Mouse (Mus musculus) 3134 (cell line): ENCODE measurements around the gene Macrod2.

ENCODE experiments used
- DNase-seq: peaks from one replicate; pipeline ENCODE4 v3.0.0-alpha.2; 2011; ENCODE audit warnings: low spot score; ENCODE audit not compliant: insufficient read length; ENCODE audit errors: extremely low read depth

Macrod2 gene

DNA sequence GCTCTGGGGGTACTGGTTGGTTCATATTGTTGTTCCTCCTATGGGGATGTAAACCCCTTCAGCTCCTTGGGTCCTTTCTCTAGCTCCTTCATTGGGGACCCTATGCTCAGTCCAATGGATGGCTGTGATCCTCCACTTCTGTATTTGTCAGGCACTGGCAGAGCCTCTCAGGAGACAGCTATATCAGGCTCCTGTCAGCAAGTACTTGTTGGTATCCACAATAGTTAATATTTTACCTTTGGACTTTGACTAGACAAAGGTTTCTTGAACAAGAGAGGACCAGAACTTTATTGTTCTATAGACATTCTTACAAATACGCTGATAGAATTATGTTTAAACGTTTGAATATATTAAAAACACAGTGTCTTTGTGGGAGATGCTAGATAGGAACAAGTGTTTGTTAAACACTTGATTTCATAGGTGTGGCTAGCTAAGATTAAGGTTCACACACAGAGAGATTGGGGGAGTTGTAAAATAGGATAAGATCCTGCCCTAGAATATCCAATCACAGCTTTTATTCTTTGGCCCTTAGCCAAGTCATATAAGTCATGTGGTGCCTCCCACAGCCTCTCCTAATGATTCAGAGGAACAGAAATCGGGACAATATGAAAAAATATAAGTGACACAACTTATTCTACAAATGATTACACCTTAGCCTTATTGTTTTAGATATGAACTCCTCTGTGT lies 501.4 kb downstream of the Macrod2 start:
- DNase-seq: no peak

GRCm38 (mm10) chr2:140898408-140898985 lies 503.4 kb downstream of the Macrod2 start:
- DNase-seq: no peak

DNA sequence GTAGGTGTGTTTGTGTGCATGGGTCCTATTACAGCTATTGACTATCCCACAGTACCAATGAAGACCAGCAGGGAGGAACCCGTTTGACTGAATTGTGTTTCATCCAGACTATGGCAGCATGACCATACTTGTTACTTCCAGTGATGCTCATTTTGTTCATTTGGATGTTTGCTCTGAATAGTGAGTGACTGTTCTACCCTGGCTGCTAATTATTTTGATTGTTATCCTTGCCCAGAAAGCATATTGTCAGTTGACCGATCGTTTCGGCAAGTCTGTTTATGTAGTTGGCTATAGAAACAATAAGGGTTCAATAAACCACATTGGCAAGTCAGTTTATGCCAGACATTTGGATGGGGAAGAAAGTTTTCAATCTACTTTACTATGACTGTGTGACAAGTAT lies 510.2 kb downstream of the Macrod2 start:
- no peak for DNase-seq

- no peak for DNase-seq
These were observed 511.0 kb downstream of the Macrod2 start for GRCm38 (mm10) chr2:140906123-140906522.

DNA sequence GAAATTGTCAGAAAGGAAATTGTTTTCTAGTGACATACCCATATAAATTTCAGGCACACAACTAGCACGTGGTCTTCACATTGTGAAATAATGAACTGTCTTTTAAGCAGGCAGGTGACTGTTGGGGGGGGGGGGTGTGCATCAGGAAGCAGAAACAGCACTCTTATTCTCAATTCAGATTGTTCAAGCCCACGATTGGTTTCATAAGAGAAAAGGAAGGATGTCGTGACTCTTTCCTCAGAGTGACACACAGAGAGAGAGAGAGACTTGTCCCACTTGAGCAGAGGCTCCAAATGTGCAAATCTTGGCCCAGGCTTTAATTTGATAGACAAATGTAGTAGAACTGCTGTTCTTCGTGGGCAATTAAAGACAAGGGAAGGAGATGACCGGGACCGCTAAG lies 516.4 kb downstream of the Macrod2 start:
- DNase-seq: no peak

GRCm38 (mm10) chr2:140912179-140912578 lies 517.1 kb downstream of the Macrod2 start:
- DNase-seq: no peak

GRCm38 (mm10) chr2:140912931-140913330 lies 517.8 kb downstream of the Macrod2 start:
- DNase-seq: no peak

GRCm38 (mm10) chr2:140913679-140914412 lies 518.7 kb downstream of the Macrod2 start:
- DNase-seq: no peak

- no peak for DNase-seq
These were observed 531.8 kb downstream of the Macrod2 start for GRCm38 (mm10) chr2:140926922-140927321.

- no peak for DNase-seq
These were observed 539.4 kb downstream of the Macrod2 start for GRCm38 (mm10) chr2:140934483-140934882.

GRCm38 (mm10) chr2:140949461-140949860 lies 554.4 kb downstream of the Macrod2 start:
- no peak for DNase-seq

DNA sequence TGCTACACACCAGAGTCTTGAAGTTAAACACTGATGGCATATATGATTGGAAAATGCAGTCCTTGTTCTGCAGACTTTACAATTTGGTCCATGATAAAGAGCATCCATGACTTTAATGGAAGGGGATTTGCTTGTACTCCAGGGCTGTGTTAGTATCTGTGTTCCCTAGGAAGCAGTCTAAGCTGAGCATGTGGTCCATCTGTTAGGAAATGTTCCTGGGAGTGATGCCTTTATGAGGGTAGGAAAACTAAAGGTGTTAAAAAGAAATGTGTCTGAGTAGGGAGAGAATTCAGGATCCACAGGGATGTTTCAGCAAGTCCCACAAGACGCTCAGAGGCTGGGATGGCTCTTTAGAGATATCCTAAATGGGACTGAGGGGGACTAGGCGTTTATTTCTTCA lies 564.1 kb downstream of the Macrod2 start:
- DNase-seq: no peak

DNA sequence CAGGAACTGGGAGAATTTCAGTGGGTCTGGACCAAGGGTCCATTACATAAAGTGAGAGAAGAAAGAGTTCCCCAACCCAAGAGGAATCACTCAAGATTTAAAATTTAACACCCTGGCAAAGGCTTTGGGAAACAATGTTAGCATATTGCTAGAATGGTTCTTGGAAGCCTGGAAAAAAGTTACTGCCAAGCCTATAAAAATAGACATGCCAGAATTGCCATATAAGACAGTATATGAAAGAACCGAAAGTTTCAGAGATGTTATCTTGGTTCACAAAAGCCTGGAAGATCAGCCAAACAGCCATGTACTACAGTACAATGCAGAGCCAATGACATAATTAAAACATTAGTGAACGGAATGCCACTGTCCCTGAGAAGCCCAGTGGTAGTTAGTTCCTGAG lies 575.1 kb downstream of the Macrod2 start:
- no peak for DNase-seq

GRCm38 (mm10) chr2:140971845-140972244 lies 576.7 kb downstream of the Macrod2 start:
- DNase-seq: no peak

- DNase-seq: no peak
These were observed 590.7 kb downstream of the Macrod2 start for GRCm38 (mm10) chr2:140985670-140986372.

DNA sequence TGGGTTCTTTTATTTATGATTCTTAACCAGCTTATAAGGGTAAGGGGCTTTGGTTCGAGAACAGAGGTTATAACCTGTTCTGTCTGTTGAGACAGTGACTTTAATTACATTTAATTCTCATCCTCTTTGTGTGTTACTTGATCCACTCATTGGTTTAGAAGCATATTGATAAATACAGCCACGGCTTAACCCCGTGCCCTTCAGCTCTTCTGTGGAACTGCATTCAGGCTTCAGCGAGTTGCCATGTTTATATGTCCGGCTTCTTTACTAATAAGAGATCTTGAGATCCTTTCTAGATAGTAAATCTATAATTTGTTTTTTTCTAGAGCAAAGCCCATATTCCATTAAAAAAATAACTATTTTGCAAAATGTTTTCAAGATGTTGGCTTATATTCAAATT lies 608.7 kb downstream of the Macrod2 start:
- no peak for DNase-seq

GRCm38 (mm10) chr2:141004326-141004725 lies 609.2 kb downstream of the Macrod2 start:
- no peak for DNase-seq

DNA sequence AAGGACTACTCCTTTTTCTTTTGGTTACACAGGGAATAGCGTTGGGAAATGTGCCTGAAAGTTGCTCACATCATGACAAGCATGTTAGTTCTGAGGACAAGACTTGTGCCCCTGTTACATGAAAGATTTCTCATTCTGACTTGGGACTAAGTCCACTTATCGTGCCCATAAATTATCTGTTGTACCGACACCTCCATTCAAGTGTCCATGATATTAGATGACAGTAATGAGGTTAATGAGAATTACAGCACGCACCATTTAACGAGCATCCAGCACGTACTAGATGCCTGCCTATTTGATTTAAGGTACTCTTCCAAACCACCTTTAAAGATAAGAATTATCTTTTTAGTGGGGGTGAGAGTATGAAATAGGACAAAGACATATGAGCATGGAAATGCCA lies 610.5 kb downstream of the Macrod2 start:
- DNase-seq: no peak

- no peak for DNase-seq
These were observed 612.6 kb downstream of the Macrod2 start for GRCm38 (mm10) chr2:141007725-141008124.

- no peak for DNase-seq
These were observed 613.3 kb downstream of the Macrod2 start for GRCm38 (mm10) chr2:141008458-141008857.

GRCm38 (mm10) chr2:141013443-141014165 lies 618.5 kb downstream of the Macrod2 start:
- no peak for DNase-seq
